Mouse (Mus musculus) lung, embryonic 15.5 days (tissue): ENCODE measurements around the gene Traf5. TPM values are rescaled to one million over a fixed set of nuclear protein-coding genes. Genes with fewer than 3 reads are reported as not detected.
A peak's percentile ranks its signal among the peaks of the same experiment; 100 is the strongest.

ENCODE experiments used
- ATAC-seq: fragments of 200-750 bp; cut with Nextera tagmentation; 2 replicates; pipeline ENCODE4 v1.8.0; 2017; ENCODE audit warnings: moderate number of reproducible peaks, borderline replicate concordance; ENCODE audit not compliant: low FRiP score, low TSS enrichment; ENCODE audit errors: extremely low read depth
- H3K27ac ChIP-seq: fragments of 300-500 bp; sonication (generic); 2 replicates; pipeline ENCODE4 v1.5.1; 2015; ENCODE audit warnings: moderate library complexity, mild to moderate bottlenecking, inconsistent platforms
- H3K27me3 ChIP-seq: fragments of 300-500 bp; sonication (generic); 2 replicates; pipeline ENCODE4 v1.6.1; 2015; ENCODE audit warnings: inconsistent platforms
- H3K36me3 ChIP-seq: fragments of 300-500 bp; sonication (generic); 2 replicates; pipeline ENCODE4 v1.6.1; 2015; ENCODE audit warnings: inconsistent platforms
- H3K4me1 ChIP-seq: fragments of 300-500 bp; sonication (generic); 2 replicates; pipeline ENCODE4 v1.6.1; 2015; ENCODE audit warnings: inconsistent platforms
- H3K4me2 ChIP-seq: fragments of 300-500 bp; sonication (generic); 2 replicates; pipeline ENCODE4 v1.6.1; 2015; ENCODE audit warnings: inconsistent platforms, mild to moderate bottlenecking, moderate library complexity
- H3K4me3 ChIP-seq: fragments of 300-500 bp; sonication (generic); 2 replicates; pipeline ENCODE4 v1.5.1; 2015; ENCODE audit warnings: mild to moderate bottlenecking, inconsistent platforms
- H3K9ac ChIP-seq: fragments of 300-500 bp; sonication (generic); 2 replicates; pipeline ENCODE4 v1.6.1; 2015; ENCODE audit warnings: inconsistent platforms
- H3K9me3 ChIP-seq: fragments of 300-500 bp; sonication (generic); 2 replicates; pipeline ENCODE4 v1.6.1; 2016; ENCODE audit warnings: inconsistent platforms
- WGBS: fragments of 180-500 bp; shearing (Covaris S2); methylation state at CpG from one replicate; pipeline ENCODE4 v1.1.7; 2015; 5-methylcytosine and 5-hydroxymethylcytosine counted together
- polyA plus RNA-seq: library from polyadenylated mRNA; unstranded; fragments of >200 nt; fragmentation: Nextera tagmentation; extraction: Ambion mirVana; gene quantifications from 2 replicates; pipeline ENCODE4 v1.2.1, GENCODE M21; 2015

The Traf5 gene
- polyA plus RNA-seq, 1 experiment from 2014 or later: 22.4 TPM

DNA sequence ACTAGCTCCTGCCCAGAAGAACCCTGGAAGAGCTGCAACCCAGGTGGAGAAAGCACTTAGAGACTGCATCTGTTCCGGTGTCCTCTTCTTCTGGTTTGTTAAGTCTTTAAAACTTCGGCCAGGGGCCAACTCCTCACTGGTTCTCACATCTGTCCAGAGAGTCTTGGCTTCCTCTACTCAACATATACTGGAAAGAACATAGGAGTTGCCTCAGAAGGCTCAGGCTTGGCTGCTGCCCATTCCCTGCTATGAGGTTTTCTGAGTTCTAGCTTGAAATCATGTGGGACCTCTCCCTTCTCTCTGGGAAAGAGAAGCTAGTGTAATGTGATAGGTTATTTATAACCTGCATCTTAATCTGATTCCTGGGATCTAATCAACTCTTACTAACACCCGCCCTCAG is 2.1 kb downstream of the Traf5 start:
- H3K4me1 ChIP-seq: peaks cover 26% of the 10 kb centered on the region
- H3K36me3 ChIP-seq: no peaks in the 10 kb centered on the region
- H3K27ac ChIP-seq: no peak overlapping the region
- H3K4me2 ChIP-seq: peak overlapping the region; percentile 85; the same call in 1 of the 2 replicates
- no peaks in the 10 kb centered on the region for H3K9me3 ChIP-seq
- 83% methylated on average over 3 of the region's 3 CpGs for WGBS
- no peak overlapping the region for H3K9ac ChIP-seq
- ATAC-seq: no peak
- no peak overlapping the region for H3K4me3 ChIP-seq
- H3K27me3 ChIP-seq: peaks cover 12% of the 10 kb centered on the region; the same call in 1 of the 2 replicates

GRCm38 (mm10) chr1:192089208-192090166 is 2.9 kb downstream of the Traf5 start:
- H3K27me3 ChIP-seq: peaks cover 12% of the 10 kb centered on the region; the same call in 1 of the 2 replicates
- H3K9me3 ChIP-seq: no peaks in the 10 kb centered on the region
- peaks cover 26% of the 10 kb centered on the region for H3K4me1 ChIP-seq
- WGBS: 67% methylated on average over 9 of the region's 9 CpGs
- ATAC-seq: no peak
- H3K27ac ChIP-seq: no peak overlapping the region
- no peak overlapping the region for H3K4me3 ChIP-seq
- H3K4me2 ChIP-seq: no peak overlapping the region
- no peaks in the 10 kb centered on the region for H3K36me3 ChIP-seq
- no peak overlapping the region for H3K9ac ChIP-seq

- H3K4me1 ChIP-seq: peaks cover 26% of the 10 kb centered on the region
- no peaks in the 10 kb centered on the region for H3K9me3 ChIP-seq
- H3K36me3 ChIP-seq: no peaks in the 10 kb centered on the region
- H3K4me3 ChIP-seq: no peak overlapping the region
- no peak overlapping the region for H3K27ac ChIP-seq
- no peak overlapping the region for H3K4me2 ChIP-seq
- no peak for ATAC-seq
- 60% methylated on average over 4 of the region's 4 CpGs for WGBS
- H3K27me3 ChIP-seq: peaks cover 12% of the 10 kb centered on the region; the same call in 1 of the 2 replicates
- H3K9ac ChIP-seq: no peak overlapping the region
Measured at GRCm38 (mm10) chr1:192088011-192088410, 4.3 kb downstream of the Traf5 start.

DNA sequence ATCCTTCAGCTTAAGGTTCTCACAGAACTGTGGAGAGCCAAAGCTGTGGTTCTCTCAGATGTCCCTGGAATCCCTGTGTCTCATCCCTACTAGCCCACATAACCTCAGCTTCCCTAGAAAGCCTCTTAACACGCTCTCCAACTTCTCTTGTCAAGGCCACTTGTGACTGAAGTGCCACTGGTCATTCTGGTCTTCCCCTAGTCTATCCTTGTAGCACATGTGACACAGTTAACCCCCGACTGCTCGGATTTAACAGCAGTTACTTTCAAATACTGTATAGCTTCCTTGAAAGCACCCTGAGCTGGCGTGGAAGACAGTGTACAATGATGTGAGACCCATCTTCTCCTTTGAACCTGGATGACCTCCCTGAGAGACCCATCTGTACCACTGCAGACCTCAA is 5.3 kb downstream of the Traf5 start:
- H3K4me2 ChIP-seq: no peak overlapping the region
- H3K27me3 ChIP-seq: peaks cover 12% of the 10 kb centered on the region; the same call in 1 of the 2 replicates
- no peak overlapping the region for H3K9ac ChIP-seq
- WGBS: 41% methylated on average over 4 of the region's 4 CpGs
- H3K4me1 ChIP-seq: peaks cover 26% of the 10 kb centered on the region
- ATAC-seq: no peak
- no peaks in the 10 kb centered on the region for H3K9me3 ChIP-seq
- H3K27ac ChIP-seq: no peak overlapping the region
- 0 out of 2 replicates have a peak, but pooled peaks cover 2% of the 10 kb centered on the region for H3K36me3 ChIP-seq
- no peak overlapping the region for H3K4me3 ChIP-seq

GRCm38 (mm10) chr1:192086279-192087037 is 5.9 kb downstream of the Traf5 start:
- Histone ChIP-seq H3K4me2 (no peak overlapping the region), H3K36me3 (0 out of 2 replicates have a peak, but pooled peaks cover 2% of the 10 kb centered on the region), H3K9me3 (no peaks in the 10 kb centered on the region), H3K27ac (no peak overlapping the region), H3K9ac (no peak overlapping the region), H3K4me3 (no peak overlapping the region), H3K4me1 (peaks cover 26% of the 10 kb centered on the region), H3K27me3 (peaks cover 12% of the 10 kb centered on the region; the same call in 1 of the 2 replicates)
- ATAC-seq: no peak
- WGBS: 61% methylated on average over 12 of the region's 12 CpGs

DNA sequence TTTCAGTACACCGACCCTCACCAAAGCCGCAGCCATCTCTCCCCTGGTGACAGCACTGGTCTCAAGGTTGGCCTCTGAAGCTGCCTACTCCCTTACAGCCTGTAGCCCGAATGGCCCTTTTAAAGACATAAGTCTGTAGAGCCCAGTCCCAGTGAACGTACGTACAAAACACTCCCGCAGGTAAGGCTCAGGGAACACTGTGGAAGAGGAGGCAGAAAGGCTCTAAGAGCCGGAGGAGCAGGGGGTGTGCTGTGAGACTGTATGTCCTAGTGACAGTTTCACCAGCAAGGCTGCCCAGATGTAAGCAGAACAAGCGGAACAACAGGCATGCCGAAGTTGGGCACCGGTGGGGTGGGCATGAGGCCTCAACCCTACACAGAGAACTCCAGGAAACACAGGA is 7.1 kb downstream of the Traf5 start:
- Histone ChIP-seq H3K4me3 (no peak overlapping the region), H3K4me1 (peaks cover 17% of the 10 kb centered on the region), H3K36me3 (0 out of 2 replicates have a peak, but pooled peaks cover 2% of the 10 kb centered on the region), H3K27ac (no peak overlapping the region), H3K9ac (no peak overlapping the region), H3K4me2 (no peak overlapping the region), H3K9me3 (no peaks in the 10 kb centered on the region), H3K27me3 (peaks cover 1% of the 10 kb centered on the region; the same call in 1 of the 2 replicates)
- ATAC-seq: no peak
- 90% methylated on average over 10 of the region's 10 CpGs for WGBS

DNA sequence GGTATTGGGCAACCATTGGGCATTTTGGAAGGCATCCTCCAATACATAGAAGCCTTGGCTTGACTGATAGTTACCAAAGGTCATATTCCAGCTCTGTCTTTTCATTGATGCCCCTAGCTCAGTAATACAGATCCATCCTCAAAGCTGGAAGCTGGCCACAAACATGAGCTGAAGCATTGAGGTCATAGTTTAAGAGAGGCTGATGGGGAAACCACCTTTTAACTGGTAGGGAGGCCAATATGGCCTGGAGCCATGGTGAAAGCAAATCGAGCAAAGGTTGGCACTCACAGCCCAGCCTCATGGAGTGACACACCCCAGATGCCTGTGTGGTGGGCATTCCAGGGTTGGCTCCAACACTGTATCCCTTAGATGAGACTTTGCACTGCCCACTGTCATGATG is 9.7 kb downstream of the Traf5 start:
- no peak overlapping the region for H3K9ac ChIP-seq
- no peaks in the 10 kb centered on the region for H3K27me3 ChIP-seq
- 0 out of 2 replicates have a peak, but pooled peaks cover 2% of the 10 kb centered on the region for H3K36me3 ChIP-seq
- H3K4me3 ChIP-seq: no peak overlapping the region
- no peak overlapping the region for H3K27ac ChIP-seq
- WGBS: 86% methylated on average over 1 of the region's 1 CpGs
- peaks cover 38% of the 10 kb centered on the region for H3K4me1 ChIP-seq
- no peak for ATAC-seq
- H3K4me2 ChIP-seq: no peak overlapping the region
- no peaks in the 10 kb centered on the region for H3K9me3 ChIP-seq

GRCm38 (mm10) chr1:192081129-192081528 is 11.2 kb downstream of the Traf5 start:
- WGBS: 88% methylated on average over 2 of the region's 2 CpGs
- no peak overlapping the region for H3K27ac ChIP-seq

DNA sequence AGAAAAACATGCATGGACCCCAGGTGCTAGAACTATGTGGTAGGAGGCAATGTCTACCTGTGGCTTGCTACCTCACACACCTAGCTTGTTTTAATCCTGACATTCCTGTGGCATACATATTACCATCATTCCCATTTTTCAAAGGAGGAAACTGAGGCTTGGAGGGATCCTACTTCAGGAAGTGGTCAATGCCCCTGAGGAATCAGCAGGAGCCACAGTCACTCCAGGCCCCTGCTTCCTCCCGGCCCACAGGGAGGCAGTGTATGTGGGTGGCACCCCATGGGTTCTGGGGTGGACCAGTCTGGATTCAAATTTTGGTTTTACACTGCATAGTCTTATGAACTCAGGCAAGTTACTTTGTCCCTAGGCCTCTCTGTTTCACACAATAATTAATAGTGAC is 13.2 kb downstream of the Traf5 start:
- no peak overlapping the region for H3K4me2 ChIP-seq
- H3K9ac ChIP-seq: no peak overlapping the region
- H3K4me1 ChIP-seq: peaks cover 53% of the 10 kb centered on the region
- H3K27me3 ChIP-seq: no peaks in the 10 kb centered on the region
- ATAC-seq: no peak
- peak overlapping the region; percentile 83; the same call in 1 of the 2 replicates for H3K27ac ChIP-seq
- WGBS: 63% methylated on average over 1 of the region's 1 CpGs
- no peak overlapping the region for H3K4me3 ChIP-seq
- H3K9me3 ChIP-seq: no peaks in the 10 kb centered on the region
- 0 out of 2 replicates have a peak, but pooled peaks cover 2% of the 10 kb centered on the region for H3K36me3 ChIP-seq

More at GRCm38 (mm10) chr1:192081129-192081528, 11.2 kb downstream of the Traf5 start:
- H3K36me3 ChIP-seq: 0 out of 2 replicates have a peak, but pooled peaks cover 2% of the 10 kb centered on the region
- no peak for ATAC-seq
- H3K4me3 ChIP-seq: no peak overlapping the region
- no peaks in the 10 kb centered on the region for H3K9me3 ChIP-seq
- H3K9ac ChIP-seq: no peak overlapping the region
- H3K4me1 ChIP-seq: peaks cover 40% of the 10 kb centered on the region
- no peak overlapping the region for H3K4me2 ChIP-seq
- H3K27me3 ChIP-seq: no peaks in the 10 kb centered on the region

DNA sequence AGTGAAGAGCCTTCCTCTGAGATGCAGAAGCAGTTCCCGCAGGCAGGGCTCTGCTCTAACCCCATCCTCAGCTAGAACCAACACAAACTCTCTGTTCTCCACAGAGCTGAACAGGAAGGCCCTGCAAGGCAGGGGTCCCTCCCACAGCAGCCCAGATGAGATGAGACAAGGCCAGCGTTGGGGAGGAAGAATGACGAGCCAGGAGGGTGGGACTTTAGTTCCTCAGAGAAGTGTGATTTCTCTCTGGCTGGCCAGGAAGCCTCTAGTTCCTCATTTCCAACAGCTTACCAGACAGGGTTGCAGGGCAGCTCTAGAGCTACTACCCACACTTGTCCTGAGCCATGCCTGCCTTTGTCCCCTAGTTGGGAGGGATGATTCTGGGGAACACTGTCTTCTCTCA is 14.0 kb downstream of the Traf5 start:
- Histone ChIP-seq H3K9me3 (no peaks in the 10 kb centered on the region), H3K9ac (no peak overlapping the region), H3K4me1 (peaks cover 54% of the 10 kb centered on the region), H3K36me3 (0 out of 2 replicates have a peak, but pooled peaks cover 2% of the 10 kb centered on the region), H3K27ac (peak overlapping the region; percentile 83), H3K27me3 (no peaks in the 10 kb centered on the region), H3K4me3 (no peak overlapping the region), H3K4me2 (no peak overlapping the region)
- 29% methylated on average over 3 of the region's 3 CpGs for WGBS
- peak; percentile 82 for ATAC-seq

GRCm38 (mm10) chr1:192076796-192077535 is 15.4 kb downstream of the Traf5 start:
- no peak; the same call in 1 of the 2 replicates for ATAC-seq
- Histone ChIP-seq H3K27ac (peak overlapping the region; percentile 60; the same call in 1 of the 2 replicates), H3K36me3 (no peaks in the 10 kb centered on the region), H3K27me3 (no peaks in the 10 kb centered on the region), H3K9me3 (no peaks in the 10 kb centered on the region), H3K4me3 (no peak overlapping the region), H3K4me1 (peaks cover 56% of the 10 kb centered on the region), H3K4me2 (no peak overlapping the region), H3K9ac (no peak overlapping the region)
